Mouse (Mus musculus) skeletal muscle tissue, adult 2 months (tissue): ENCODE measurements around the gene C9.

Experiments used
- DNase-seq: peaks from one replicate; pipeline ENCODE4 v3.0.0-alpha.2; 2012; ENCODE audit warnings: low read depth, low spot score

The C9 gene

DNA sequence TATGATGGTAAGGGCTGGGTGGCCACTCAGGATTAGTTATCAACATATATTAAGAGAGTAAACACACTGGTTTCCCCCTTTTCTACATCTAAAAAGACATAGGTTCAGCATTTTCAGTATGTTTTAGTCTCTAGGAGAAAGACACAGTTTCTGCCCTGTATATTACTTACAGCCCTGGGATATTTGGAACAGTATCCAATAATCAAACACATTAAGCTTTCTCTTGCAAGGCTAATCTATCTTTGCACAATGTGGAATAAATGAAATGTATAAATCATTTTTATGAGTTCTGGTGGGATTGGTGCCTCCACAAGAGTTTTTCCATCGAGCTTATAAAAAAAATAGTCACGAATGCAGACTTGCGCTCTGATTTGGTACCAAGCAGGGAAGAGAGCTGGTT is 24.3 kb downstream of the C9 start:
- DNase-seq: no peak

DNA sequence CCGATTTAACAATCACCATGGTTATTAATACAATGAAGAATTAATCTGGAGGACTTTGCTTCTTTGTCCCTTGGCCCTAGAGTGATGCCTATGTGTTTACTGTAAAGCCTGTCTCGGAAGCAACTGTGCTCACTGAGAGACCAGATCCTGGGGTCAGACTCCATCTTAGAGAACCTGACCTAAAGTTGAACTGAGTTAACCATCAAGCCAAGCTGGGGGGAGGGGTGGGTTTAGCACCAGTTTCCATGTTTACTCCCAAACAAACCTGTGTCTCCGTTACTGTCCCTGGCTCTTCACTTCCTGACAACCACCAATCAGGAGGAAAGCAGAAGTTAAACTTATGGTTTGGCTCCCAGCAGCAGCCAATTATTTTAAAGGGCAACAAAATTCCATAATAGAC is 38.4 kb downstream of the C9 start:
- no peak for DNase-seq

DNA sequence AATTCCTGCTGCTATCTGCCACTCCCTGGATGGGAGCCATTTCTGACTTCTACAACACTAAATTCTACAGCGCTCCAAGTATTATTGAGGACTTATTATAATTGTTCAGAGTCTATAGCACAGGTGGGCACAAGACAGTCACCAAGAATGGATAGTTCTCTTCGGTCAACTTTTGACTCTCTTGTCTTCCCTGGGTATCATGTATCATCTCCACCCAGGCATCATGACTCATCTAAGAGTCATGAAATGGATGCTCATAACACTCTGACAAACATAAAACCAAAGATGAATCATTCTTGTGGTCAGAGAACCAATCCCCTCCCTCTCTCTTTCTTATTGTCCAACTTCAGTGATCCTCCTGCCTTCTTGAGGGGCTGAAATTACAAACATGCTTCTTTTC is 47.3 kb downstream of the C9 start:
- DNase-seq: peak; percentile 10

DNA sequence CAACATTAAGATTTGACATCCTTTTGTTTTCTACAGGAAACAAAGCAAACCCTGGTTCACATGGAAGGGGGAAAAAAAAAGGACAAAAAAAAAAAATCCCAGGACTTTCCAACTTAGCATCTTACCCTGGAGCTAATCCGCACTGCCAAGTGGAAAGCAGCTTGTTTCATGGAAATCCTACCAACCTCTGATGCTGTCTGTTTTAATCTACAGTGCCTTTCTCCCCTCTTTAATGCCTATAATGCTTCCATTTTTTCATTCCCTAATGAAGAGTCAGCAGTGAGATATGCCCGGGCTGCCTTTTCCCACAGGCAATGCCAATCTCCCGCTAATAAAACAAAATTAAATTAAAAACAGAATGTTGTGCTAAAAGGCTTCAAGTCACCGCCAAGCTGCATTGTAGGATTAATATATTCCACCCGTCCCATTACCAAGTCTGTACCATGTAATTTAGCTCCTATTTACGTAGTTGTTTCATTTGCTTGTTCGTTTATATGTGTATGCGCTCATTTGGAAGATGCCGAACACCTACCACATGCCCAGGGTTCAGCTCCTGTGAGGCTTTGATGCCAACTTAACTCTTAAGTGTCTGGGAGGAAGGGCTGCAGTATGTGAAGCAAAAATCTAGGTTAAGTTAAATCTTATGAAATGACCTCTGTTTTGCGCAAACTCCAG is 53.4 kb downstream of the C9 start:
- DNase-seq: no peak

DNA sequence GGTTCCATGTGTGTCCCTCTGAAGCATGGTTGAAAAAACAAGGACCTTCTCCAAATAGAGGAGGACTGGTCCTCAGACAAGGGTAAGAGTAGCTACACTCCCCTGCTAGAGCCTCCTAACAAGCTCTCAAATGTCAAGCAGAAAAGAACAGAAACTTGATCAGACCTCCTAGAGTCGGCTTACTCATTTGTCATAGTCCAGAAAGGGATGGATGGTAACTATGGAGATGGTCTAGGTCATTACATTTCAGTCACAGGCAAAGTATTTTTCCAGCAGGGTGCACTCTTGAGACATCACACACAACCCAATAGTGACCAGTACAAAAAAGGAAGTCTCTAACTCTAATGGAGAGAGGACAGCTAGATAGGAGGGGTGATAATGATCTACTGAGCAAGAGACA is 55.7 kb downstream of the C9 start:
- peak; percentile 15 for DNase-seq

DNA sequence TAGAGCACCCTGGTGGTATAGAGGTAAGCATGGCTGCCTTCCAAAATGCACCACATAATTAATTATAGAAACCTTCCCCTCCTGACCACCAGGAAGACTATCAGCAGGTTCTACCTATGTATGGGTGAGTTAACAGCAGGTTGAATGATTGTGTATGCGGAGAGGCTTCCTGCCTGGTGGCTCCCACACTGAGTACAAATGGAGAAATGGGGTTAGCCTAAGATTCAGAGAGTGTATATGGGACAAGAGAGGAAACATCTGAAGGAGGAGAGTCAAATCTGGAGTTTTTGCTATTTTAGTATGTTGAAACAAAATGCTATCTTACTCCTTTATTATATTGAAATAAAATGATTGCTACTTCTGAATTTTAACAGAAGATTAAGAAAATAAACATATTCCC is 72.4 kb downstream of the C9 start:
- no peak for DNase-seq

DNA sequence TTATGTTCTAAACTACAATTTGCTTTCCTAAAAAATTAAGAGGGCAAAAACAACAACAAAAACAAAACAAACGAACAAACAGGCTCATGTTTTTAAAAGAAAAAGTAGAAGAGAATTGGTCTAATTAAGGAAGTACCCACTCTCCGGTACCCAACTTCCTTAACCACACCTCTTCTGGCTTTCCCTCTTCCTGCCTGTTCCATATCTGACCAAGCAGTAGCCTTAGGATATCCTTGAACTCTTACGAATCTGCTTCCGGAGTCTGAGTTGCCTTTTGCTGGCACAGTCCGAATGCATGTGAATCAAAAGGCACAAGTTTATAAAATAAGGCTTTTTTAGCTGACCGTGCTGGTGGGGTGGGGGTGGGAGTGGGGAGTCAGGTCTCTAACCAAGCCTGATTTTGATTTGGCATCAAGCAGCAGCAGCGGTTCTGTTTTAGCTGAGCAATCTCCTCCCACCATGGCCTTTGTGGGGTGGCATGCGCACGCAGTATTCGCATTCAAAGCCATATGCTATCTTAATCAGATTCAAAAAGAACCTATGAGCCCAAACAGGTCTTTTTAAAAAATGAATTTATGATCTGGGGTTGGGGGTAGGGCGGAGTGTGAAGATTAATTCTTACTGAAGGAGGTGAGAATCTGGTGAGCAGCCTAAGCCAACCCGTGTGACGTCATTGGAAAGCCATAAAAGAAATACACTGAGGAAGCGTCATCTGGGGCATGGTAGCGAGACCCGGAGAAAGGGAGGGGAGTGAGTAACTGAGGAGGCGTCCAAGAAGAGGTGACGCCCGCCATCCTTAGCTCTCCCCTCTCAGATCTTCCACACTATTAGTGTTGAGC is 74.5 kb downstream of the C9 start:
- DNase-seq: no peak

DNA sequence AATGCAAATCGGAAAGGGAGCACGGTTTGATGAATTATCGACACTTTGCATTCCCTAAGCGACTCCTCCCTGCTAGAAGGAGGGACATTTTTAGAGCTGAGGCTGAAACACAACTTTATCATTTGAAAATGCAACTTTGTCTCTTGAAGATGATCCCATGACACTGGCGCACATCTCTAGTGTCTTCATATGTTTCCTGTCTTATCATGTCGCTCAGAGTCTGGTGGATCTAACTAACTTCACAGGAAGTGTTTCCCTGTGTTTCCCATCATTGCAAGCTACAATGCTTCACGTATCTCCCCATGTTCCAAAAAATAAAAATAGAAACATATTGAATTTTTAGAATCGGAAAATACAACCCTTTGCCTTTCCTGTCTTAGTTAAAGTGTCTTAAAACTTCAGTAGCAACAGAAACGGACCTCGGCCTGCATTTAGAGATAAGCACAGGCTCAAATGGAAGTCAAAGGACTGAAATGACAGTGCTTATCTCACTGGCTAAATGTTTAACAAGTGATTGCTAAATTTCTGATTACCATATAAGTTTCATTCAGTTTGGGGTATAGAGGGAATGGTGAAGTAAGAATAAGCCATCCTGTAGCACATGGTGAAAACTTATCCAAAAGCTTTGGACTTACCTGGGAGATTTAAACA is 75.5 kb downstream of the C9 start:
- no peak for DNase-seq

DNA sequence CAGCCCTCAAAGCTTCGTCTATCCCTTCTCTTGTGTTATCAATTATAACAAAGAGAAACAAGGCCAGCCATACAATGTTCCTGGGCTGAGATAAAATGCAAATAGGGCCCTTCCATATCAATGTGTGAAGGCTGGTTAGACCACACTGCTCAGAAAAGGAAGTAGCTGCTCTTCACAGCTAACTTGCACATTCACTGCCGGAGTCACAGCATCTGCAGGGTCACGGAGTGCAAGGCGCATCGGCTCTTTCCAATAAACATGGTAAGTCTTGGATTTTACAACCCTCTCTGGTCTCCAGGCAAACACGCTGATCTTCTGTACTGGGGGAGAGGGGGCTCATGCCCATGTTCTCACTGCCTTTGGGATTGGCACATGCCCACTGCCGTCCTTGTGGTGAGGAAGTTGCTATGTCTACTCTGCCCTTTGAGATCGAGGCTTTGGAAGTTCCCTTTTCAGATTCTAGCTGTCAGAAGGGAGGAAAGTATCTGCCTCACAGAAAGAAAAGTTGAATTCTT is 77.6 kb downstream of the C9 start, which contains the start of gene Fyb:
TSS of gene Fyb (plus strand) at position 201 of the 515 bp plus-strand sequence.
- DNase-seq: no peak

DNA sequence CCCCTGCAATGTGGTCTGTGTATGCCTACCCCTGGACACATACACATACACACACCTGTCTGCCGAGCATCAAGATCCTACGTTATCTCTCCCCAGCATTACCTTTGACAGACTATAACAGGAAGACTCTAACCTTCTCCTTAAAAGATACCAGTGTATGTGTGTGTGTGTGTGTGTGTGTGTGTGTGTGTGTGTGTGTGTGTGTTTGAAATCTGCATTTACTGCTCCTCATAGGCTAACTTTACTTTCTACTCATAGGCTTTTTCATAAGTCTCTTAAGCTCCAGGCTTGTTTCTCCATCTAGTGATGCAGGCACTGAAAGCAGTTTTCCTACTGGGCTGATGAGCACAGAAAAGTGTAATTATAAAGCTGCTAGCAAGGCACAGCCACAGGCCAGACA is 79.7 kb downstream of the C9 start:
- no peak for DNase-seq

DNA sequence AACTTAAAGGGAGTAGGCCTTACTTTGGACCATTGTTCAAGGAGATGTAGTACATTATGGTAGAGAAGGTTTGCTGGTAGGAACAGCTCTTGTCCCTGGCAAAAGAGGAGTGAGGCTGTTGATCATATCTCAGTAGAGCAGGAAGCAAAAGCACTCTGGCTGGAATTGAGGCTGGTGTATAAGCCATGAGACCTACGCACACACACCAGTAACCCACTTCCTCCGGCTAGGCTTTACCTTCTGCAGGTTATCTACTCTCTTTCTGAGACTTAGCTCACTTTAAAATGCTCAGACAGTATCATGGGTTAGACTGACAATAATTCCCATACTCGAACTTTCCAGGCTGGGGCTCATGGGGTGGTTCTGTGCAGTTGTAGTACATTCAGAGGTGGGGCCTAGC is 80.3 kb downstream of the C9 start:
- no peak for DNase-seq

DNA sequence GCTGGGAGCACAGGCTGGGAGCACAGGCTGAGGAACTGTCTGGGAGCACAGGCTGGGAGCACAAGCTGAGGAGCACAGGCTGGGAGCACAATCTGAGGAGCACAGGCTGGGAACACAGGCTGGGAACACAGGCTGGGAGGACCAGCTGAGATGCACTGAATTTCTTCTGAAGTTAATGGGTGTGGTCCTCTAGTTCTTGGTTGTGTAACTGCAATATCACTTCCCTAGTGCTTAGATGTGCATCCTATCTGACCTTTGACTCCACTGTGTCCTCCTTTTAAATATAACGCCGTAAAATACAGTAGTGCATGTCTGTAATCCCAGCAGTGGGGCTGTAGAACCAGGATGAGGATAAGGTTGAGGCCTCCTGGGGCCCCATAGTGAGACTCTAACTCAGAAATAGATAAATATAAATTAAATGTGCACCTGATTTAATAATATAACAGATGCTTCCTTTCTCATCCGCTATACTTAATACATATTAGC is 88.8 kb downstream of the C9 start:
- no peak for DNase-seq

DNA sequence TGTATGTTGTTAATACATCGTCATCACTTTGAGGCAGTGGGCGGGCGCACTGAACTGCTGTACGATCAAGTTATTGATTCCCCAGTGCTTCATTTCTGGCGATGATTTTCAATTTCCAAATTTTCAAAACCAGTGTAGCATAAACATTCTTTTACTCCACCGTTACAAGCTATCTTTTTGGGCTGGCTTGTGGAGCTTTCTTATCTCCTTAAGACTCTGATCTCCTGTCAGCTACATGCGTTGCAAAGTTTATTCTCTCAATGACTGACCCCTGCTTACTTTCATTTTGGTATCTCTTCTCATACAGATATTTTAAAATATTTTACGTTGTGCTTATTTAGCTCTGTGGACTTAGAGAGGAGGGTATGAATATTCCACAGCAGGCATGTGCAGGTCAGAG is 89.5 kb downstream of the C9 start:
- no peak for DNase-seq

DNA sequence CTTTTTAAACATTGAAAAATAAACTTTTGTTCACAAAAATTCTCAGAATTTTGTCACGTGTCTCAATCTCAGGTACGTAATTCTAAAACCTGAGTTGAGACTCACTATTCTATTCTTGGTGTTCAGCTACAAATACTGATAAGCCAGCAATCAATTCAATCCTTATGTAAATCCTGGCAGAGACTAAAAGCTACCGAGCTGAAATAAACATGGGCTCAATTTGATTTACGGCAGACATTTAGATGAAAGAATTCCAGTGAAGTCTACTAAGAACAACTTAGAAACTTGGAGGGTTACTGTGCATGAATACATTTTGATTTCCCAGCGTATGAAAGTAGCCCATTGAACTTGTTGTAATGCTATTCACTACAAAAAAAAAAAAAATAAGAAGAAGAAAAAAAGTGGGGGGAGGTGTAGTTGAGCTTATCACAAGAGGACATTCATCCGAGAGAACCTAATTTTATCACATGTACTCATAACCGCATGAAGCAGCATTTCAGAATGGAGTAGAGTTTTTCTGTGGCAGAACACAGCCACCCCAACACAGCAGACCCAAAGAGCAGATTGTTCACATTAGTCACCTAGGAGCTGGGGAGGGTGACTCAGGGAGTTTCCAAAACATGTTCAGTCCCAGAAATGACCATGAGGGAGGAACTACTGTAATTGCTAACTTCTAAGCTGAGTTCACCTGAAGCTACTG is 94.7 kb downstream of the C9 start:
- no peak for DNase-seq
